Mouse (Mus musculus) midbrain, embryonic 16.5 days (tissue): ENCODE measurements at regions not wholly inside any gene's neighbourhood (a gene's known extent, or its start where the extent isn't known, plus 50 kb on each side); places are given as distances from the start of the nearest gene placed in this dataset.

ENCODE experiments used
- ATAC-seq: fragments of 200-750 bp; cut with Nextera tagmentation; 2 replicates; pipeline ENCODE4 v1.8.0; 2017; ENCODE audit warnings: moderate TSS enrichment
- H3K27ac ChIP-seq: fragments of 300-500 bp; sonication (generic); 2 replicates; pipeline ENCODE4 v1.5.1; 2014; ENCODE audit warnings: mild to moderate bottlenecking, low read length, mixed read lengths
- H3K27me3 ChIP-seq: fragments of 300-500 bp; sonication (generic); 2 replicates; pipeline ENCODE4 v1.6.1; 2014; ENCODE audit warnings: low read depth, low read length, mixed read lengths; ENCODE audit not compliant: control insufficient read depth, insufficient read depth
- H3K36me3 ChIP-seq: fragments of 300-500 bp; sonication (generic); 2 replicates; pipeline ENCODE4 v1.6.1; 2014; ENCODE audit warnings: mild to moderate bottlenecking, low read length, moderate library complexity, mixed read lengths; ENCODE audit not compliant: control insufficient read depth, insufficient read depth
- H3K4me1 ChIP-seq: fragments of 300-500 bp; sonication (generic); 2 replicates; pipeline ENCODE4 v1.6.1; 2014; ENCODE audit warnings: mild to moderate bottlenecking, low read length, mixed read lengths; ENCODE audit not compliant: control insufficient read depth, insufficient read depth
- H3K4me2 ChIP-seq: fragments of 300-500 bp; sonication (generic); 2 replicates; pipeline ENCODE4 v1.6.1; 2014; ENCODE audit warnings: mild to moderate bottlenecking, low read length, mixed read lengths
- H3K4me3 ChIP-seq: fragments of 300-500 bp; sonication (generic); 2 replicates; pipeline ENCODE4 v1.5.1; 2014; ENCODE audit warnings: low read depth, mild to moderate bottlenecking, low read length, moderate library complexity, mixed read lengths
- H3K9ac ChIP-seq: fragments of 300-500 bp; sonication (generic); 2 replicates; pipeline ENCODE4 v1.6.1; 2014; ENCODE audit warnings: low read depth, low read length, mixed read lengths
- H3K9me3 ChIP-seq: fragments of 300-500 bp; sonication (generic); replicated peaks from 2 replicates; pipeline ENCODE4 v1.6.1; 2014; ENCODE audit warnings: mild to moderate bottlenecking, low read length, mixed read lengths; ENCODE audit not compliant: control insufficient read depth, poor library complexity, severe bottlenecking
- WGBS: fragments of 180-500 bp; shearing (Covaris S2); extraction: QIAGEN DNeasy Blood & Tissue Kit; methylation state at CpG from one replicate; pipeline ENCODE4 v1.1.7; 2014; 5-methylcytosine and 5-hydroxymethylcytosine counted together

DNA sequence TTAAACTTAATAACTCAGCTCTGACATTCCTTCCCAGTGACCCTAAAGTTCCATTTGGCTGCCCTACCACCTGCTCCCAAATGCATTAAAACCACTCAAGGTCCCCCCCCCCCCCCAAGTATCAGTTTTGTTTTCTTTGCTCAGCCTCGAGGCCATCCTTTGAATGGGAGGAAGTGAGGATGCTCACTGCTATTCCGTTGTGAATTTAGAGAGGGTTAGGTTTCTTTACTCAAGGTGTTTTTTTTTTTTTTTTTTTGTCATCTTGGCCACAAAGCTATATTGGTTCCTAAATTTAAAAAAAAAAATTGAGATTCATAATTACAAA is 168.8 kb upstream of the Arrdc4 start:
- no peaks in the 10 kb centered on the region for H3K9me3 ChIP-seq
- H3K4me2 ChIP-seq: no peak overlapping the region
- H3K4me3 ChIP-seq: no peak overlapping the region
- no peaks in the 10 kb centered on the region for H3K4me1 ChIP-seq
- H3K27ac ChIP-seq: no peak overlapping the region
- no peaks in the 10 kb centered on the region for H3K27me3 ChIP-seq
- WGBS: 43% methylated on average over 2 of the region's 2 CpGs
- H3K36me3 ChIP-seq: no peaks in the 10 kb centered on the region
- no peak overlapping the region for H3K9ac ChIP-seq
- ATAC-seq: no peak

DNA sequence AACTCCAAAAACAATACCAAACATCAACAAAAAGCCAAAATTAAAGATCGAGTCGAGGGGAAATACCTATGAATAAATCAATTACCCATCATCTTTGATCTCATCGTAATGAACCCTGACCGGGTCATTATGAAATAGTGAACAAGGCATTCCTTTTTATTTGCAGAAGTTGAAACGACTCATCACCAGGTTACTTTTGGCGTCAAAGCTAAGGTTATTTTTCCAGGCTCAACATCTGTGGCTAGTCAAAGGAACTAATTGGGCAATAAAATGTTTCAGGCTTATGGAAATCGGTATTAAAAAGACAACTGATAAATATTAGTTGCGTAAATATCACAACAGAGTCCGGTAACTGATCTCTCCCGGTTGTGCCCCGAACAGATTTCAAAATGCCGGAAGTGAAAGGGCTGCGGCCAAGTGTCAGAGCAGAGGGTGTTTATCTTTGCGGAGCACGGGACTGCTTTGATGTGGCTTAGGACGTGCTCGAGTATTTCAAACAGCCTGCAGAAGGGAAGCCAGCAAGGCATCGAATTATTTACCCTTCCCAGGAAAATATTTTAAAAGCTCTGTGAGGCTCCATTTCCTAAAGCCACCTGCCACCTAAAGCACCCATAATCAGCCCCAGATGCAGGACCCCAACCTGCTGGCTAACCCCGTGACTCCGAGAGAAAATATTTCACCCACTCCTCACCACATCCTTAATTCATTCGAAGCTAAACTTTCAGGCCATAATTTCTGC is 168.3 kb upstream of the Arrdc4 start:
- Histone ChIP-seq H3K27ac (no peak overlapping the region), H3K4me3 (no peak overlapping the region), H3K4me1 (no peaks in the 10 kb centered on the region), H3K9ac (no peak overlapping the region), H3K4me2 (peak overlapping the region; percentile 15; the same call in 1 of the 2 replicates), H3K9me3 (no peaks in the 10 kb centered on the region), H3K27me3 (no peaks in the 10 kb centered on the region), H3K36me3 (no peaks in the 10 kb centered on the region)
- WGBS: 66% methylated on average over 21 of the region's 21 CpGs
- no peak for ATAC-seq

DNA sequence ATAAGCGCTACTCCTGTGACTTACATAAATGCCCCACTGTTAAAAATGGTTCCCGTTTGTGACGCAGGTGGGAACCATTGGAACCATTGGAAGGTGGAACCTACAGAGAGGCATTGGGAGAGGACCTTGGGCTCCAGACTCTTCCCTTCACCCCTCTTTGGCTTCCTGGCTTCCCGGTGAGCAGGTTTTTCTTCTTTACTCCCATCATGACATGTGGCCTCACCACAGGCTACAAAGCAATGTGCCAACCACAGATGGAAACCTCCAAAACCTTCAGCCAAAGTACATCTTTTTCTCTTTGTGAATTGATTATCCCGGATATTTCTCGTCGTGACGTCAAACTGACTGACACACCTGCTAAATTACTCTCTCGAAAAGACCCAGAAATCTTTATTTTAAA is 166.9 kb upstream of the Arrdc4 start:
- H3K27ac ChIP-seq: no peak overlapping the region
- no peaks in the 10 kb centered on the region for H3K9me3 ChIP-seq
- no peaks in the 10 kb centered on the region for H3K36me3 ChIP-seq
- H3K4me2 ChIP-seq: no peak overlapping the region
- 86% methylated on average over 9 of the region's 9 CpGs for WGBS
- H3K27me3 ChIP-seq: no peaks in the 10 kb centered on the region
- no peaks in the 10 kb centered on the region for H3K4me1 ChIP-seq
- no peak overlapping the region for H3K4me3 ChIP-seq
- H3K9ac ChIP-seq: no peak overlapping the region
- no peak for ATAC-seq

DNA sequence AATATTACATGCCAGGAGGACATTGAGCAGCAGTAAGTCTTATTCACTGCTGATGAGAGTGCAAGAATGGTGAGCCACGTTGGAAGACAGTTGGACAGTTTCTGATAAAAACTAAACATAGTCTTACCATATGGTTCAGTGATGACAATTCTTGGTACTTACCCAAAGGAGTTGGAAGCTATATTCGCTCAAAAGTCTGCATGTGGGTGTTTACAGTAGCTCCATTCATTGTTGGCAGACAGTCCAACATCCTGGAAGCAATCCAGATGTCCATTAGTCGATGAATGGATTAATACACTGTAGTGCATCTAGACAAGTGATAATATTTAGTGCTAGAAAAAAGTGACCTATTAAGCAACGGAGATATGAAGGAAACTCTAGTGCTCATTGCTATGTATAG is 165.3 kb upstream of the Arrdc4 start:
- no peaks in the 10 kb centered on the region for H3K27me3 ChIP-seq
- H3K27ac ChIP-seq: no peak overlapping the region
- H3K4me2 ChIP-seq: no peak overlapping the region
- no peak overlapping the region for H3K4me3 ChIP-seq
- no peak overlapping the region for H3K9ac ChIP-seq
- WGBS: 74% methylated on average over 4 of the region's 4 CpGs
- no peaks in the 10 kb centered on the region for H3K36me3 ChIP-seq
- no peak for ATAC-seq
- H3K9me3 ChIP-seq: no peaks in the 10 kb centered on the region
- no peaks in the 10 kb centered on the region for H3K4me1 ChIP-seq

DNA sequence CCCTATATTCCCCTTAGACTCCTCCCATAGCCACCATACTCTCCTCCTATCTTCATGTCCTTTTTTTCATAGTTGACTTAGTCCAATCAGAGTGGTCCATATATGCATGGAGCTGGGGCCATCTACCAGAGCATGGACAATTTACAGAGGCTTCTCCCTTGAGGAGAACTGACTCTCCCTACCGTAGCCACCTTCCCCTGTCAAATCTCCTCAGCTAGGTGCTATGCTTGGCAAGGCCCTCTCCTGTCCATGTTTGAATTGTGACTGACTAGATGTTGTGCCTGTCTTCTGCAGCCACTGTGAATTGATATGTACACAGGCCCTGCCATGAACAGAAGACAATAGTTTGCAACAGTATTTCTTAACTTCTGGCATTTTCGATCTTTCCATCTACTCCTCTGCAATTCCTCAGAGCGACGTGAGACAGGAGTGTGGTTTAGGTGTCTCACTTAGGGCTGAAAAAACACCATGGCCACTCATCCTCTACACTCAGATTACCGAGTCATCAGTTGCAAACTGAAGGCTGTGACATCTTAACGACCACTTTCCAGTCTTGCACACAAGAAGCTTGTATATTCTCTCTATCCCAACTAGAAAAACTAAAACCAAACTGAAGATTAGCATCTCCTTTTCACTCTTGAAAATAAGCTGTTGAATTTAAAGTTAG is 163.1 kb upstream of the Arrdc4 start:
- H3K4me3 ChIP-seq: no peak overlapping the region
- no peaks in the 10 kb centered on the region for H3K9me3 ChIP-seq
- ATAC-seq: no peak
- peaks cover 8% of the 10 kb centered on the region; the same call in 1 of the 2 replicates for H3K4me1 ChIP-seq
- no peak overlapping the region for H3K9ac ChIP-seq
- no peaks in the 10 kb centered on the region for H3K36me3 ChIP-seq
- H3K27ac ChIP-seq: no peak overlapping the region
- 88% methylated on average over 6 of the region's 6 CpGs for WGBS
- H3K27me3 ChIP-seq: no peaks in the 10 kb centered on the region
- H3K4me2 ChIP-seq: no peak overlapping the region

DNA sequence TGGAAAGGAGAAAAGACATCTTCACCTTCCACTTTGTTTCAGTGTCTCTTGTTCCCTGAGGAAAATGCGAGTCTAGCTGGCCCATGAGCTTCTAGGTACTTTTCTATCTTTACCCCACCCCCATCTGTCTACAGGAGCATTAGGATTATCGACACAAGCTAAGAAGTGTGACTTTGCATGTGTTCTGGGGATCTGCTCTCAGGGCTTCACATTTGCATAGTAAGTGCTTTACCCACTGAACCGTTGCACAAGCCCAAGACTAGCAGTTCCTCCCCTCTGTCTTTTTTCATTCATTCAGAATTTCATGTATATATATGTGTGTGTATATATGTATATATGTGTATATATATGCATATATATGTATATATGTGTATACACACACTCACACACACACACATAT is 162.5 kb upstream of the Arrdc4 start:
- no peak for ATAC-seq
- Histone ChIP-seq H3K27me3 (no peaks in the 10 kb centered on the region), H3K4me3 (no peak overlapping the region), H3K4me1 (peaks cover 8% of the 10 kb centered on the region; the same call in 1 of the 2 replicates), H3K9me3 (no peaks in the 10 kb centered on the region), H3K36me3 (no peaks in the 10 kb centered on the region), H3K4me2 (no peak overlapping the region), H3K27ac (no peak overlapping the region), H3K9ac (no peak overlapping the region)
- WGBS: 58% methylated on average over 3 of the region's 3 CpGs

DNA sequence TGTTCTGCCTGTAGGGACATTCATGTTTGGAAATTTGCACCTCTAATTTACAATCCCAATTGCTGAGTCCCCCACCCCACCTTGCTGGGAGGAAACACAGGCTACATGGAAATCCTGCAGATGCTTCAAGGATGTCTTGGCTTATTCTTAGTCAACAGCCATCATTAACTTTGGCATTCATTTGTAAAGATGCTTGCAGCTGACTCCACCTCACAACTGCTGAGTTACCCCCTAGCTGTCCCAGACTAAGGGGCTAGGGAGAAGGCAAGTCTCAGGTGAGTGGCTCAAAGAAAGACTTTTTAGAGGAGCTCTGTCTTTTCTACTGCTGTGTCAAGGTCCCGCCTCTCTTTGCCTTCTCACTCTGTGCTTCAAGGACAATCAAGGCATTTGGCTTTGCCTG is 160.7 kb upstream of the Arrdc4 start:
- Histone ChIP-seq H3K4me3 (no peak overlapping the region), H3K4me1 (peaks cover 8% of the 10 kb centered on the region; the same call in 1 of the 2 replicates), H3K4me2 (no peak overlapping the region), H3K27ac (no peak overlapping the region), H3K27me3 (no peaks in the 10 kb centered on the region), H3K36me3 (no peaks in the 10 kb centered on the region), H3K9ac (no peak overlapping the region), H3K9me3 (no peaks in the 10 kb centered on the region)
- no peak for ATAC-seq
- WGBS: 91% methylated on average over 1 of the region's 1 CpGs

DNA sequence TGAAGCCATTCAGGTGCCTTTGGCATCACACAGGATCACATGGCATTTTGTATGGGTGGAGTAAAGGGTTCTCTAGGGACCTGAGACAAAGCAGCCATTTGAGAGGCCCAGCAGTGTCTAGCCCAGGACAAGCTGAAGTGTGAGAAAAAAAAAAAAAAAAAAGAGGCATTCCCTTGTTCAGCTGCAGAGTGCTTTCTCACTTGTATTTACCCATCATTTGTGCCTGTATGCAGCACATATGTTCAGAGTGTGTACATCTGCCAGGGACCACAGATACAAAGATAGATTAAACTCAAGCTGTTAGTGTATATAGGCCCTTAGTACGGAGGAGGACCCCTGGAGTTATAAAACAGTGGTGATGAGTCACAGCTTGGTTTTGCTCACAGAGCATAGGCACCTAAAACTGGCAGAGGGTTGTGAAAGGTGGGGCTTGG is 159.4 kb upstream of the Arrdc4 start:
- no peak overlapping the region for H3K27ac ChIP-seq
- H3K9ac ChIP-seq: no peak overlapping the region
- WGBS: 37% methylated on average over 1 of the region's 1 CpGs
- no peaks in the 10 kb centered on the region for H3K9me3 ChIP-seq
- ATAC-seq: peak; percentile 74
- no peaks in the 10 kb centered on the region for H3K36me3 ChIP-seq
- no peaks in the 10 kb centered on the region for H3K27me3 ChIP-seq
- no peak overlapping the region for H3K4me2 ChIP-seq
- H3K4me1 ChIP-seq: peaks cover 8% of the 10 kb centered on the region; the same call in 1 of the 2 replicates
- H3K4me3 ChIP-seq: no peak overlapping the region

DNA sequence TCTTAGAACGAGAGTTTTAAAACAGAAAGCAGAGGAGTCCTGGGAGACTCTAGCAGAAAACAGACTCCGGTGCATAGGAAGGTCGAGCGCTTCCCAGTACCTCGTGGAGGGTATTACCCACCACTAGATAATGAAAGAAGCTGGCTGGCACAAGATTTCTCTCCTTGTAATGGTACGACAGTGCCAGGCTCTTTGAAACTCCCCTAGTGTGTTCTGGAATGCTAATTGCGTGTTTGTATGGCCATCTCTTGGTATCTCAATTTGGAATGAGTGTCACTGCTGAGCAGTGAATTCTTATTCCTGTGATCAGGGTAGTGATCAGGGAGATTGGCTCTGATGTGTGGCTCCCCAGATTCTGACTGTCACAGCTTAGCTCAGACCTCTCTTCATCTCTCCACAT is 158.8 kb upstream of the Arrdc4 start:
- WGBS: 60% methylated on average over 7 of the region's 7 CpGs
- peak; percentile 79 for ATAC-seq
- Histone ChIP-seq H3K9ac (no peak overlapping the region), H3K27me3 (no peaks in the 10 kb centered on the region), H3K4me2 (no peak overlapping the region), H3K36me3 (no peaks in the 10 kb centered on the region), H3K4me1 (peaks cover 8% of the 10 kb centered on the region; the same call in 1 of the 2 replicates), H3K27ac (peak overlapping the region; percentile 54), H3K9me3 (no peaks in the 10 kb centered on the region), H3K4me3 (no peak overlapping the region)
